Mouse (Mus musculus): ENCODE data around the gene Tln2.

Gene Tln2

DNA sequence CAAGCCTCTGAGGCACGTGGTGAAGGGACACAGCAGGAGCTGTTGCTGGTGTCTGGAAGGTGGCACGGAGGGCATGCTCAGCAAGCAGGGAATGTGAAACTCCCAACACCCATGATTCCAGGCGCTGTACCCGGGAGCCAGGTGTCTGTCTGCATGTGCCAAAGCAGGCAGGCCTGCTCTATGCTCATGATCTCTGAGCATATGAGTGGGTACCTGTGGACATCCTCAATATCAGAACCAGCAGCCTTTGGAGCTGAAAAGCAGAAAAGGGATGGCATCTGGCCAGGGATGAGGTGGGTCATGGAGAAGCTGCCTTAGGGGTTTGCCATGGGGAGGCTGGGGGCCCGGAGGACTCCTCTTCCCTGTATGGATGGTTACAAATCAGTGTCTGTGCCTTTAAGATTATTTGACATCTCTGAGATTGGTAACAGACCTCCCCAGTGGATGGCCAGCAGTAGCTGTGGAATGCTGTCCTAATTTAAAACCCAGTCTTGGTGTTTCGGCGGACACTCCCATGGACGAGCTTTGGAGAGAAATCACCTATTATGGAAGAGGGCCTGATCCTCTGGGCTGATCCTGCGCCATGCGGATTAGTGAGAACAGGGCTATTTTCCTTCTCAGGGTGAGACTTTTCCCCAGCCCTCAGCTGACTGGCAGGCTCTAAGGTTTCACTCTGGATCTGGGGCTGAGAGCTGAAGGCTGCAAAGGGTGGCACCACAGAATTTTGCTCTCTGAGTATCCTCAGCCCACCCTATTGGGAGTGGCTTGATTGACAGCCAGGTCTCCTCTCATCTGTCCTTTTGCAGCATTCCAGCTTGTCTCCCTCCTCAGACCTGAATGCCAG is 367.8 kb downstream of the Tln2 start:
- no peak for DNase-seq

DNA sequence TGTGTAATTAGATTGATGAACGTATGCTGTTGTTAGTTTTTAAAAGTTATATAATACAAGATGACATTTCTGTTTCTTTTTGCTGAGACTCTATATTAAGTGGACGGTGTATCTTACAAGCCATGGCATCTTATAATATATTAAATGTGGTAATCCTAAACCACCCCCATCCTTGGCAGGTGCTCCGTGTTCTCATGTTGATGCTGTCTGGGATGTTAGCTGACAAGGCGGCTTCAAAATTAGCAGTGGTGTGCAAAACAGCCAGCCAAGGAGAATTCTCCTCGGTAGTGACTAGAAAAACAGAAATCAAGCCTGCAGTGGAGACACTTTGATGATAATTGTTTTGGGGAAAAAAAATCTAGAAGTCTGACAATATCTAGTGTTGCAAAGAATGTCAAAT is 371.8 kb downstream of the Tln2 start:
- DNase-seq = no peak

DNA sequence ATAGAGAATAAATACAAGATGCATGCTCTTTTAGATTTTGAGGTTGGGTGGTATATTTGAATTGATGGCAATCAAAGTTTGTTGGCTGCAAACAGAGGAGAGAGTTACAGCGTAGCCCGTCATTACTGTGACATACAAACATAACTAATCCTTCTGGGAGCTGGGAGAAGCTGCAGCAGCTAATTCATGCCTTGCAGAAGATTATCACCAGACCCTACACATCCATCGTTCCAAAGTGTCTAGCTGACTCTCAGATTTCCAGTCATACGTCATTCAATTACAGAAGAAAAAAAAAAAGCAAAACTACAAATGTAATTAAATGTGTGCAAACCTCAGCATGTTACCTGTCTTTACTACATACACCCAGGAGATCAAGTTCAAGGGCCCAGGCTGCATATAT is 372.3 kb downstream of the Tln2 start:
- DNase-seq = no peak

DNA sequence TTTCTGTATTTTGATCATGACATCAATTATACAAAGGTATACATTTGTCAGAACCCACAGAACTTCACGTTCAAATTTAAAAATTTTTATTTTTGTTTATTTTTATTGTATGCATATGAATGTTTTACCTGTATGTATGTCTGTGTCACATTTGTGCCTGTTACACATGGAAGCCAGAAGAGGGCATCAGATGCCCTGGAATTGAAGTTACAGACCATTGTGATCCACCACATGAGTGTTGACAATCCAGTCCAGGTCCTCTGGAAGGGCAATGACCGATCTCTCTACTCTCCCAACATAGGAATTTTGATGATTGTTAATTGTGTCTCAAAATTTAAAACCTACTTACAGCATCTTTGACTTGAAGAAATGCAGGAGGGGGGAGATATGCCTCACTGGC is 374.9 kb downstream of the Tln2 start:
- no peak for DNase-seq

DNA sequence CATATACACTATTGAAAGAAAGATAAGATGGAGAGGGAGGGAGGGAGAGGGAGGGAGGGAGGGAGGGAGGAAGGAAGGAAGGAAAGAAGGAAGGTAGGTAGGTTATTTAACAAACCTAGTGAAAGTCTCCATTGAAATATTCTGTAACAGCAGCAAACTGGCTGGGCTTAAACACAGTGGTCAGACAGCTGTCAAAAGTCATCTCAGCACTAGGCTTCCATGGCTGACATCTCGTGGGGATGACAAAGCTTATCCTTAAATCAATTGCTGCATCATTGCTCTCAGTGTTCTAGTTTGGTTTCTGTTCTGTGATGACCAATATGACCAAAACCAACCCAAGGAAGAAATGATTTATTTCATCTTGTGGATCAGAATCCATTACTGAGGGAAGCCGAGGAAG is 376.0 kb downstream of the Tln2 start:
- no peak for DNase-seq

DNA sequence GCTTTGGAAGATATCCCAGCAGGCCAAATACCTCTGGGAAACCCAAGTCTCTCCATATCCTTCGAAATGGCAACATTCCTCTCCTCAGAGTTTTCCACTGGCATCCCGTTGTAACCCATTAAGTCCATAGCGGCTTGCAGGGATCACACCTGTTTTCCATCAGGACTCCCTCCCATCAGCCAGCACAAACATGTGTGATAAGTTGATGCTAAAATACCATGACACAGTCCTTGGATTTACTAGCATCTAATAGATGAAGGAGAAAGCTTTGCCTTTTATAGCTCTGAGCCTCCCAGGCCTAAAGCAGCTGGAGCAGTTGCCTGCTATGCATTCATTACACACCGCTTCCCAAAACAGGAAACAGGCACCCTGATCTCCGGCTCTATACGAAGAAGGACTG is 377.5 kb downstream of the Tln2 start:
- no peak for DNase-seq

DNA sequence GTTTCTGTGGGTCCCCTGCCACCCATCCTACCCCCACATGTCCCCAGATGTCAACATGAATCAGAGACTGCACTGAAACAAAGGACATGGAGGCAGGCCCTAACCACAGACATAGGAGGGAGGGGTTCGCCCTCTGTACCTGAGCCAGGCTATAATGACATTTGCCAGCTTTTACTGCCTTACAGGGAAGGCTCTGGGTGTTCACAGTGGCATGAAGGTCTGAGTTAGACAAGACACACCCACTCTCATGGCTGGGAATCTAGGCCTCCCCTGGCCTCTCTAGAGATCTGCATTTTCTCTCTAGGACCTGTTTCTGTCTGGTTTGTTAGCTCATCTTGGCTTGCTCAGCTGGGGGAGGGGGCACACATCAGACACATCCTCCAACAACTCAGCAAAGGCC is 380.8 kb downstream of the Tln2 start:
- DNase-seq = no peak

DNA sequence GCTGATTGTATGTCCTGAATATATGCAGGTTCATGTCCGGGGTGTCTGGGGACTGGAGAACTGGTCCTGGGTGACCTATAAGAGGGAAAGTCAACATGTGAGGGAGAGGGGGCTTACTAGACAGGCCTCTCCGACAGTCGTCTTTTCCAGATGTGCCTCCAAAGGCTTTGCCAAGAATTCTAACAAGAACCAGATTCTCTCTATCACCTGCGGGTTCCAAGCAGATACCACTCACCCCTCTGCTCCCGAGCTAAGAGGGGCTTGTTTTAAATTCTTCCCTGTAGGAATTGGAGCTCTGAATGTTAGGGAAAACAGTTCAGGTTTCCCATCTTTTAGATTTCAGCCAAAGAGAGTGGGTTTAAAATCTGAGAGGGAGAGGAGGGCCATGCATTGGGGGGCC is 381.3 kb downstream of the Tln2 start:
- DNase-seq = no peak

DNA sequence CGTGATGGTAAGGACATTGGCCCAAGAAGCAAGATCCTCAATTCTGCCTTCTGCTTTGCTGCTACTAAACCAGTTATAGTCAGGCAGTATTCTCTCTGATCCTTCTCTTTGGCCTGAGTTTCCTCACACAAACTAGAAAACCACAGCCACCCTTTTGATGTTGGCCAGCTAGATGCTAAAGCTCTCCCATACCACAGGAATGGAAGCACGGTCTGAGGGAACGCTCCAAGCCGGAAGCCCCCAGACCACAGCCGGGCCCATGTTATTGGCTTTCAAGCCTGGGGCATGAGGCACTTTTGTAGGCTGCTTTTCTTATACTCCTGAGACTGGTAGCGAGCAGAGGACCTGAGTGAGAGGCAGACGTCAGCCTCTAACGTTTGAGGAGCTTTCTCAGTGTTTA is 383.4 kb downstream of the Tln2 start:
- DNase-seq = no peak

DNA sequence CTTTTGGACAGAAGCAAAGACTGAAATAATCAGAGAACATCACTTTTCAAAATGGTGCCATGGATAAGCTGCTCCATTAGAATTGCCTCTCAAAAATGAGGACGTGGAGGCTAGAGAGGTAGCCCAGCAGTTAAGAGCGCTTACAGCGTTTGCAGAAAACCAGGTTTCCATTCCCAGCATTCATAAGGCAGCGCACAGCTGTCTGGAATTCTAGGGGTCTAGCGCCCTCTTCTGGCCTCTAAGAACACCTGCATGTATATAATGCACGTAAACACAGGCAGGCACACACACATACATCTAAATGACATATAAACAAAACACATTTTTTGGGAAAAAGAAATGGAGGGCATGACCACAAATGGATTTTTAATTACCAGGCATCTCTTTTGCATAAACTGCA is 385.7 kb downstream of the Tln2 start:
- DNase-seq = no peak

DNA sequence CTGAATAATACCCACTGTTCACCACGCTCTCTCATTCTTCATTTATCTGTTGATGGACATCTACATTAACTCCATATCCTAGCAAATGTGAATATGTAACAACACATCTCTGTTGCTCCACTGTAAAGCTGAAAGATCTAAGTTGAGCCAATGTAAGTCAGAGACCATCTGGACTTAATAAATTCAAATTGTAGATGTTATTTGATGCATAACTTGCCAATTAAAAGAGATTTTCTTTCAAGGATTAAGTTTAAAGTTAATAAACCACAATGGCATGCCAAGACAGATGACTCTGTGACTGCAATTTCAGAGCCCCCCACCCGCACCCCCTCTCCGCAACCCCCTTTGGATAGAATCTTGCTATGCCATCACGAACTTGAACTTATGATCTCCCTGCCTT is 386.3 kb downstream of the Tln2 start:
- DNase-seq = no peak

DNA sequence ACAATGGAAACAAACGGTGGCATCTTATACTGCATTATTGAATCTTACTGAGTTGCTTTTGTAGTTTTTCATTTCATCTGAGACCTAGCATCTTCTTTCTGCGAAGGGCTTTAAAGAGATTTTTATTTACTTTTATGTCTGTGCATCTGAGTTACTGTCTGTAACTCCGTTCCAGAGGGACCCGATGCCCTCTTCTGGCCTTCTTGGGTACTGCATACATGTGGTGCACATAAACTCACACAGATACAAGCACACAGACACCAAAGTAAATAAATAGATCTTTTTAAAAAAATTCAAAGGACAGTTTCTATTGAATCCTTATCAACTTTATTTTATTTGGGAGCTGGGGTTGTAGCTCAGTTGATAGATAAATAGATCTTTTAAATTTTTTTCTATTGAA is 388.1 kb downstream of the Tln2 start:
- DNase-seq = no peak

DNA sequence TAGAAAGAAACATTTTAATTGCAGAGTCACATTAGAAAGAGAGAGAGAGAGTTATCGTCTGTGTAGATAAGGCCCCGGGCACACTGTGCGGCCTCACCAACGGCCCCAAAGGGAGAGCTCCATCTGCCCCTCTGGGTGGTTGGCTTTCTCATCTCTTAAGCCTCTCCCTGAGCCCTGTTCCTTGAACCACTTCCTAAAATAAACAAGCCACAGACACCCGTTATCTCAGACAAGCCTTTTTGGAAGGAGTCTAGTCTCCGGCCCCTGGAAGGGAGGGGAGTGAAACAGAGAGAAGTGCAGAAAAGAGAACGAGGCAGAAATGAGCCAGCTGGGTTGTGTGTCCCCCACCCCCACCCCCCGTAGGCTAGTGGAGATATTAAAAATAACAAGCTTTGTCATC is 388.7 kb downstream of the Tln2 start:
- DNase-seq = no peak

DNA sequence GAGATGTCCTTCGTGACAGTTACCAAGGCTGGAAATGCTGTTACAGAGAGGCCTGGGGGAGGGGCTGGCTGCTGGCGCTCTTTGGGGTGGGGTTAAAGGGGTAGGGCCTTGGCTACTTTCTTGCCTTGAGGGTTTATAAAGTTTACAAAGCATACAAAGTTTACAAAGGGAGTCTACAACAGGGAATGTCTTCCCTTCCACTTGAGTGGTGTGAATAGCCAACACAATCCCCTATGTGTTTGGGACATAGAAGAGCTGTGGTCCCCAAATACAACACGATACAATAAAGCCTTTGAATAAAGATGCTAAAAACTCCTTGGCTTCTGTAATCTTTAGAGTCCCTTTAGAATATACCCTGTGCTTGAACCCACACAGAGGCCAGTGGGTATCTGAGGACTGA is 389.5 kb downstream of the Tln2 start:
- no peak for DNase-seq

Measured in lung, adult 18-20 months (tissue).